10 mouse cellular contexts compared by ENCODE assay signal in genomic region chr11:76429046-76429445, GRCm38 (mm10). TPM values are rescaled to one million over a fixed set of nuclear protein-coding genes. Genes with fewer than 3 reads are reported as not detected.
A peak's percentile ranks its signal among the peaks of the same experiment; 100 is the strongest.
DNase-seq lines count a peak whose midpoint lies in the region; ATAC-seq and TF ChIP-seq lines count a peak whose summit lies in the region.
"Had no signal": no experiment of that assay in that cellular context is flagged by ENCODE, and none has a peak within 500 bp of the region (broad histone marks: within the 10 kb centered on the region; RNA-seq: fewer than 3 reads in every experiment).

No protein-coding gene starts in this region.

- no peak overlapping the region for H3K4me3 ChIP-seq in liver, embryonic 14.5 days (ENCODE audit: insufficient read depth in 1 of 2, low read depth in 2 of 2, low read length in 2 of 2)
- H3K4me3 ChIP-seq in hindbrain, postnatal 0 days (ENCODE audit: low read length) = no peak overlapping the region
- H3K4me3 ChIP-seq: stomach, embryonic 15.5 days had no signal

- no peak for TF ChIP-seq EP300 in liver, embryonic 14.5 days (IDR thresholded peaks at IDR 0.05; ENCODE audit: low read depth)

- H3K4me2 ChIP-seq in liver, embryonic 14.5 days (ENCODE audit: low read depth) = no peak overlapping the region
- no peak overlapping the region for H3K4me2 ChIP-seq in hindbrain, postnatal 0 days (ENCODE audit: low read depth, low read length)
- H3K4me2 ChIP-seq: stomach, embryonic 15.5 days had no signal

- H3K9me3 ChIP-seq in liver, embryonic 14.5 days (ENCODE audit: control insufficient read depth, low read length) = no peaks in the 10 kb centered on the region
- no peaks in the 10 kb centered on the region for H3K9me3 ChIP-seq in hindbrain, postnatal 0 days (ENCODE audit: low read length)
- H3K9me3 ChIP-seq: stomach, embryonic 15.5 days had no signal

- DNase-seq in embryo, embryonic 10 days (ENCODE audit: low spot score) = peak; percentile 60
- DNase-seq in embryo, embryonic 9.5 days (ENCODE audit: extremely low spot score) = no peak
- no peak for DNase-seq in liver, embryonic 14.5 days (ENCODE audit: low read depth in 3 of 3, low spot score in 3 of 3)
- DNase-seq in liver = no peak
- no peak for DNase-seq in hindbrain, postnatal 0 days (ENCODE audit: low spot score)
- DNase-seq in thymus, postnatal 0 days (ENCODE audit: low spot score) = peak; percentile 87
- no peak for DNase-seq in retina, postnatal 1 day
- no peak for DNase-seq in cerebellum, postnatal 25 days
- DNase-seq: kidney, adult 2 months had no signal

- TF ChIP-seq CTCF in liver, embryonic 14.5 days (IDR thresholded peaks at IDR 0.05; ENCODE audit: low read depth) = 0 out of 2 replicates have a peak, but pooled peaks have one; percentile 15
- TF ChIP-seq CTCF in hindbrain, postnatal 0 days (IDR thresholded peaks at IDR 0.05; ENCODE audit: low read depth) = peak; percentile 41

- no peak for ATAC-seq in liver, embryonic 14.5 days (ENCODE audit: insufficient read depth)
- ATAC-seq in hindbrain, postnatal 0 days = peak; percentile 41

- no peak overlapping the region for H3K9ac ChIP-seq in liver, embryonic 14.5 days (replicated peaks)
- no peak overlapping the region for H3K9ac ChIP-seq in hindbrain, postnatal 0 days (replicated peaks; ENCODE audit: low read length)
- H3K9ac ChIP-seq: stomach, embryonic 15.5 days had no signal

- H3K4me1 ChIP-seq in liver, embryonic 14.5 days (replicated peaks; ENCODE audit: control insufficient read depth in 2 of 2, insufficient read depth in 2 of 2, low read length in 1 of 2) = no peaks in the 10 kb centered on the region
- H3K4me1 ChIP-seq in hindbrain, postnatal 0 days (ENCODE audit: insufficient read depth, low read length) = peaks cover 16% of the 10 kb centered on the region; the same call in 1 of the 2 replicates

- no peaks in the 10 kb centered on the region for H3K36me3 ChIP-seq in liver, embryonic 14.5 days (replicated peaks; ENCODE audit: control insufficient read depth, insufficient read depth, low read depth)
- H3K36me3 ChIP-seq in hindbrain, postnatal 0 days (ENCODE audit: insufficient read depth, low read length) = peaks cover 7% of the 10 kb centered on the region; the same call in 1 of the 2 replicates

- WGBS in liver, embryonic 14.5 days (ENCODE audit: insufficient replicate concordance) = 45% methylated on average over 4 of the region's 4 CpGs
- 48% methylated on average over 4 of the region's 4 CpGs for WGBS in hindbrain, postnatal 0 days

- H3K27ac ChIP-seq in liver, embryonic 14.5 days = no peak overlapping the region
- H3K27ac ChIP-seq in hindbrain, postnatal 0 days = peak overlapping the region; percentile 78
- H3K27ac ChIP-seq: stomach, embryonic 15.5 days had no signal

- no peaks in the 10 kb centered on the region for H3K27me3 ChIP-seq in liver, embryonic 14.5 days (ENCODE audit: control insufficient read depth, insufficient read depth, low read length)
- H3K27me3 ChIP-seq in hindbrain, postnatal 0 days (ENCODE audit: insufficient read depth, low read length) = no peaks in the 10 kb centered on the region
- H3K27me3 ChIP-seq: stomach, embryonic 15.5 days had no signal

RNA-seq across cellular contexts. Expression of gene Timm22, which starts 22.3 kb away (rescaled TPM):
- polyA plus RNA-seq in liver, embryonic 14.5 days (2012; rRNA removed) = 6.2 and 11.1 TPM in 2 replicates
- polyA plus RNA-seq in liver, embryonic 14.5 days (2014; fragmentation: Nextera tagmentation; extraction: Ambion mirVana) = 47.4 and 47.8 TPM in 2 replicates
- total RNA-seq in hindbrain, postnatal 0 days (2014; rRNA removed) = 49.8 and 112 TPM in 2 replicates
- 104 and 106 TPM in 2 replicates for polyA plus RNA-seq in hindbrain, postnatal 0 days (2015; fragmentation: Nextera tagmentation; extraction: Ambion mirVana)
- 116 and 117 TPM in 2 replicates for polyA plus RNA-seq in thymus, postnatal 0 days (2015; fragmentation: Nextera tagmentation; extraction: Ambion mirVana)

RNA-seq across cellular contexts. Expression of gene Nxn, which starts 30.1 kb away (rescaled TPM):
- 2.1 TPM in 2 replicates for polyA plus RNA-seq in liver, embryonic 14.5 days (2012; rRNA removed)
- 1.9 and 2.5 TPM in 2 replicates for polyA plus RNA-seq in liver, embryonic 14.5 days (2014; fragmentation: Nextera tagmentation; extraction: Ambion mirVana)
- 36.6 and 41.3 TPM in 2 replicates for total RNA-seq in hindbrain, postnatal 0 days (2014; rRNA removed)
- 21.2 and 22.3 TPM in 2 replicates for polyA plus RNA-seq in hindbrain, postnatal 0 days (2015; fragmentation: Nextera tagmentation; extraction: Ambion mirVana)
- polyA plus RNA-seq in thymus, postnatal 0 days (2015; fragmentation: Nextera tagmentation; extraction: Ambion mirVana) = 32.2 and 33.8 TPM in 2 replicates

Comparison
In these comparisons a context has a peak if more than half of its experiments do, and no peak if none do; other contexts are left out.
1. DNase-seq: peak in embryo, embryonic 10 days (single experiment) and thymus, postnatal 0 days (single experiment); none in embryo, embryonic 9.5 days (single experiment), liver, embryonic 14.5 days (0 of 3), liver (single experiment), hindbrain, postnatal 0 days (single experiment), retina, postnatal 1 day (single experiment) and cerebellum, postnatal 25 days (0 of 2).